ENCODE assay signal across 10 mouse cellular contexts in genomic region chr6:40346959-40347771, GRCm38 (mm10). TPM values are rescaled to one million over a fixed set of nuclear protein-coding genes. Genes with fewer than 3 reads are reported as not detected.
DNase-seq lines count a peak whose midpoint lies in the region; ATAC-seq and TF ChIP-seq lines count a peak whose summit lies in the region.
"Had no signal": no experiment of that assay in that cellular context is flagged by ENCODE, and none has a peak within 500 bp of the region (broad histone marks: within the 10 kb centered on the region; RNA-seq: fewer than 3 reads in every experiment).

No protein-coding gene starts in this region.

- no peak for TF ChIP-seq CTCF in hindbrain, postnatal 0 days (IDR thresholded peaks at IDR 0.05; ENCODE audit: low read depth)

- in situ Hi-C loops in ES-E14 (cut with MboI; ENCODE audit: low sequenced_read_pairs in 2 of 2, unreplicated experiment in 2 of 2) = no loop called here

- H3K4me1 ChIP-seq in heart, embryonic 10.5 days = peaks cover 4% of the 10 kb centered on the region; the same call in 1 of the 2 replicates
- peaks cover 4 to 11% of the 10 kb centered on the region in 2 experiments; a peak in 2 of 4 replicates for H3K4me1 ChIP-seq in ES-E14 (ENCODE audit: control insufficient read depth in 2 of 2, insufficient read depth in 2 of 2, low read length in 2 of 2, poor library complexity in 1 of 2)
- 0 out of 2 replicates have a peak, but pooled peaks cover 5% of the 10 kb centered on the region for H3K4me1 ChIP-seq in embryonic facial prominence, embryonic 15.5 days
- H3K4me1 ChIP-seq in hindbrain, postnatal 0 days (ENCODE audit: insufficient read depth, low read length) = peaks cover 5% of the 10 kb centered on the region; the same call in 1 of the 2 replicates
- 0 out of 2 replicates have a peak, but pooled peaks cover 3% of the 10 kb centered on the region for H3K4me1 ChIP-seq in lung, embryonic 16.5 days (replicated peaks; ENCODE audit: control insufficient read depth, insufficient read depth, low read length)

- no peaks in the 10 kb centered on the region for H3K9me3 ChIP-seq in heart, embryonic 10.5 days
- no peaks in the 10 kb centered on the region for H3K9me3 ChIP-seq in ES-E14 (ENCODE audit: control insufficient read depth, insufficient read depth, low read depth, low read length)
- no peaks in the 10 kb centered on the region for H3K9me3 ChIP-seq in embryonic facial prominence, embryonic 15.5 days (replicated peaks)
- H3K9me3 ChIP-seq in hindbrain, postnatal 0 days (ENCODE audit: low read length) = no peaks in the 10 kb centered on the region
- H3K9me3 ChIP-seq in lung, embryonic 16.5 days (ENCODE audit: control insufficient read depth, low read length) = no peaks in the 10 kb centered on the region
- H3K9me3 ChIP-seq: embryonic facial prominence, embryonic 13.5 days; liver, embryonic 15.5 days had no signal

- no peak overlapping the region for H3K4me3 ChIP-seq in heart, embryonic 10.5 days
- H3K4me3 ChIP-seq in ES-E14 (ENCODE audit: insufficient read depth in 1 of 2, low read depth in 1 of 2, low read length in 2 of 2, poor library complexity in 1 of 2, severe bottlenecking in 1 of 2) = no peak overlapping the region
- no peak overlapping the region for H3K4me3 ChIP-seq in embryonic facial prominence, embryonic 15.5 days (replicated peaks)
- H3K4me3 ChIP-seq in hindbrain, postnatal 0 days (ENCODE audit: low read length) = no peak overlapping the region
- no peak overlapping the region for H3K4me3 ChIP-seq in lung, embryonic 16.5 days (ENCODE audit: low read length)
- H3K4me3 ChIP-seq: embryonic facial prominence, embryonic 13.5 days; liver, embryonic 15.5 days had no signal

- H3K27ac ChIP-seq in heart, embryonic 10.5 days = no peak overlapping the region
- peak overlapping the region; percentile 52; the same call in 1 of the 2 replicates for H3K27ac ChIP-seq in ES-E14 (ENCODE audit: insufficient read depth, low read depth, low read length, poor library complexity, severe bottlenecking)
- H3K27ac ChIP-seq in embryonic facial prominence, embryonic 15.5 days (replicated peaks) = no peak overlapping the region; the same call in 1 of the 2 replicates
- no peak overlapping the region for H3K27ac ChIP-seq in hindbrain, postnatal 0 days
- H3K27ac ChIP-seq in lung, embryonic 16.5 days (ENCODE audit: low read length) = no peak overlapping the region
- H3K27ac ChIP-seq: embryonic facial prominence, embryonic 13.5 days; liver, embryonic 15.5 days had no signal

- peak; percentile 54; the same call in 1 of the 2 replicates for ATAC-seq in embryonic facial prominence, embryonic 15.5 days (ENCODE audit: insufficient number of reproducible peaks, low FRiP score, low TSS enrichment, low read depth)
- ATAC-seq in hindbrain, postnatal 0 days = peak; percentile 82
- peak; percentile 96 for ATAC-seq in lung, embryonic 16.5 days (ENCODE audit: low read depth)
- no peak for ATAC-seq in megakaryocyte, adult 5-6 weeks (ENCODE audit: poor library complexity, severe bottlenecking)

- H3K27me3 ChIP-seq in heart, embryonic 10.5 days (ENCODE audit: insufficient read depth, poor library complexity, severe bottlenecking) = no peaks in the 10 kb centered on the region
- H3K27me3 ChIP-seq in embryonic facial prominence, embryonic 15.5 days = no peaks in the 10 kb centered on the region
- no peaks in the 10 kb centered on the region for H3K27me3 ChIP-seq in hindbrain, postnatal 0 days (ENCODE audit: insufficient read depth, low read length)
- no peaks in the 10 kb centered on the region for H3K27me3 ChIP-seq in lung, embryonic 16.5 days (ENCODE audit: control insufficient read depth, insufficient read depth, low read depth, low read length)
- H3K27me3 ChIP-seq: embryonic facial prominence, embryonic 13.5 days; liver, embryonic 15.5 days had no signal

- no peak overlapping the region for H3K9ac ChIP-seq in ES-E14 (ENCODE audit: insufficient read depth, low read depth, low read length, poor library complexity, severe bottlenecking)
- H3K9ac ChIP-seq in embryonic facial prominence, embryonic 15.5 days = no peak overlapping the region
- no peak overlapping the region for H3K9ac ChIP-seq in hindbrain, postnatal 0 days (replicated peaks; ENCODE audit: low read length)
- no peak overlapping the region for H3K9ac ChIP-seq in lung, embryonic 16.5 days (ENCODE audit: low read length)
- H3K9ac ChIP-seq: embryonic facial prominence, embryonic 13.5 days; liver, embryonic 15.5 days had no signal

- 54% methylated on average over 10 of the region's 10 CpGs for WGBS in heart, embryonic 10.5 days
- 64% methylated on average over 10 of the region's 10 CpGs for WGBS in embryonic facial prominence, embryonic 15.5 days
- WGBS in hindbrain, postnatal 0 days = 53% methylated on average over 10 of the region's 10 CpGs
- WGBS in lung, embryonic 16.5 days = 46% methylated on average over 10 of the region's 10 CpGs

- DNase-seq in heart, adult 11 months = peak; percentile 97
- DNase-seq in heart, embryonic 10.5 days (ENCODE audit: low spot score) = no peak
- DNase-seq in ES-E14 (ENCODE audit: low read depth, low spot score) = no peak
- DNase-seq in hindbrain, postnatal 0 days (ENCODE audit: low spot score) = peak; percentile 83
- DNase-seq in urinary bladder, postnatal 36 days (ENCODE audit: low spot score in 2 of 2) = peak; percentile 13 to 47

- no peak overlapping the region for H3K4me2 ChIP-seq in embryonic facial prominence, embryonic 15.5 days (replicated peaks)
- no peak overlapping the region for H3K4me2 ChIP-seq in hindbrain, postnatal 0 days (ENCODE audit: low read depth, low read length)
- no peak overlapping the region for H3K4me2 ChIP-seq in lung, embryonic 16.5 days (ENCODE audit: low read depth, low read length)
- H3K4me2 ChIP-seq: embryonic facial prominence, embryonic 13.5 days; liver, embryonic 15.5 days had no signal

- H3K36me3 ChIP-seq in heart, embryonic 10.5 days = peaks cover 3% of the 10 kb centered on the region; the same call in 1 of the 2 replicates
- peaks cover 2% of the 10 kb centered on the region; the same call in 1 of the 2 replicates for H3K36me3 ChIP-seq in ES-E14 (ENCODE audit: control insufficient read depth, insufficient read depth, low read length, poor library complexity, severe bottlenecking)
- no peaks in the 10 kb centered on the region for H3K36me3 ChIP-seq in embryonic facial prominence, embryonic 15.5 days
- no peaks in the 10 kb centered on the region for H3K36me3 ChIP-seq in hindbrain, postnatal 0 days (ENCODE audit: insufficient read depth, low read length)
- no peaks in the 10 kb centered on the region for H3K36me3 ChIP-seq in lung, embryonic 16.5 days (ENCODE audit: control insufficient read depth, insufficient read depth, low read length)
- H3K36me3 ChIP-seq: liver, embryonic 15.5 days had no signal

TF ChIP-seq in ES-E14, 5 proteins besides CTCF, POLR2A, EP300 and RAD21:
- TF ChIP-seq ZNF384 (IDR thresholded peaks at IDR 0.05; ENCODE audit: low read depth, low read length) (peak; percentile 60; the same call in 1 of the 2 replicates), ZC3H11A (IDR thresholded peaks at IDR 0.05; ENCODE audit: borderline replicate concordance, low read depth, low read length) (no peak)
TF ChIP-seq in ES-E14: peak in this region for 1.

RNA-seq across cellular contexts. Expression of gene Agk, which starts 22.2 kb away (rescaled TPM):
- 45.7 and 50.8 TPM in 2 replicates for polyA plus RNA-seq in heart, embryonic 10.5 days (2016; fragmentation: Nextera tagmentation; extraction: Ambion mirVana)
- total RNA-seq in ES-E14 (2012; rRNA removed) = 39.2 and 51.1 TPM in 2 replicates
- 40.6 and 44.0 TPM in 2 replicates for polyA plus RNA-seq in embryonic facial prominence, embryonic 15.5 days (2015; fragmentation: Nextera tagmentation; extraction: Ambion mirVana)
- 40.6 and 59.6 TPM in 2 replicates for total RNA-seq in hindbrain, postnatal 0 days (2014; rRNA removed)
- 53.3 and 57.9 TPM in 2 replicates for polyA plus RNA-seq in hindbrain, postnatal 0 days (2015; fragmentation: Nextera tagmentation; extraction: Ambion mirVana)
- 38.3 and 41.1 TPM in 2 replicates for polyA plus RNA-seq in lung, embryonic 16.5 days (2015; fragmentation: Nextera tagmentation; extraction: Ambion mirVana)
- total RNA-seq in megakaryocyte, adult 5-6 weeks (2015) = 8.3 and 8.5 TPM in 2 replicates
- total RNA-seq in megakaryocyte, adult 5-6 weeks (2017) = 12.8 and 14.4 TPM in 2 replicates

Comparison
In these comparisons a context has a peak if more than half of its experiments do, and no peak if none do; other contexts are left out.
1. DNase-seq: peak in heart, adult 11 months (single experiment), hindbrain, postnatal 0 days (single experiment) and urinary bladder, postnatal 36 days (2 of 2); none in heart, embryonic 10.5 days (single experiment) and ES-E14 (single experiment).